In genomic region chr11:94870341-94870740, GRCm38 (mm10) we compare ENCODE assay signal across 9 mouse cellular contexts.
DNase-seq lines count a peak whose midpoint lies in the region; ATAC-seq lines count a peak whose summit lies in the region.
"Had no signal": no experiment of that assay in that cellular context is flagged by ENCODE, and none has a peak within 500 bp of the region (broad histone marks: within the 10 kb centered on the region; RNA-seq: fewer than 3 reads in every experiment).

No protein-coding gene starts in this region.

- no peak overlapping the region for H3K27ac ChIP-seq in intestine, embryonic 15.5 days
- H3K27ac ChIP-seq in limb, embryonic 15.5 days: peak overlapping the region; percentile 57
- H3K27ac ChIP-seq: hindbrain, embryonic 15.5 days had no signal

- H3K4me1 ChIP-seq in intestine, embryonic 15.5 days (replicated peaks): peaks cover 27% of the 10 kb centered on the region
- H3K4me1 ChIP-seq in limb, embryonic 15.5 days: peaks cover 63% of the 10 kb centered on the region

- WGBS in intestine, embryonic 15.5 days: 0% methylated on average over 1 of the region's 1 CpGs
- WGBS in limb, embryonic 15.5 days: 0% methylated on average over 1 of the region's 1 CpGs

- peak; percentile 60 for DNase-seq in ovary, postnatal 10 days (ENCODE audit: low spot score)
- DNase-seq in ovary, adult 18-20 months (ENCODE audit: low spot score): no peak
- DNase-seq in brain, adult 2 months (ENCODE audit: low read depth, low spot score): peak; percentile 27
- DNase-seq in ovary, postnatal 36 days (ENCODE audit: low spot score): peak; percentile 66
- peak; percentile 60 for DNase-seq in urinary bladder, postnatal 25 days (ENCODE audit: low spot score)

- no peaks in the 10 kb centered on the region for H3K27me3 ChIP-seq in intestine, embryonic 15.5 days (replicated peaks)
- H3K27me3 ChIP-seq in limb, embryonic 15.5 days: peaks cover 4% of the 10 kb centered on the region; the same call in 1 of the 2 replicates

- no peaks in the 10 kb centered on the region for H3K9me3 ChIP-seq in intestine, embryonic 15.5 days
- no peaks in the 10 kb centered on the region for H3K9me3 ChIP-seq in limb, embryonic 15.5 days
- H3K9me3 ChIP-seq: hindbrain, embryonic 15.5 days had no signal

- H3K36me3 ChIP-seq in intestine, embryonic 15.5 days: no peaks in the 10 kb centered on the region
- no peaks in the 10 kb centered on the region for H3K36me3 ChIP-seq in limb, embryonic 15.5 days
- H3K36me3 ChIP-seq: hindbrain, embryonic 15.5 days had no signal

- H3K4me2 ChIP-seq in intestine, embryonic 15.5 days (replicated peaks): 0 out of 2 replicates have a peak overlapping the region, but pooled peaks have one; percentile 19
- H3K4me2 ChIP-seq in limb, embryonic 15.5 days: no peak overlapping the region
- H3K4me2 ChIP-seq: hindbrain, embryonic 15.5 days had no signal

- no peak overlapping the region for H3K9ac ChIP-seq in intestine, embryonic 15.5 days
- H3K9ac ChIP-seq in limb, embryonic 15.5 days: no peak overlapping the region
- H3K9ac ChIP-seq: hindbrain, embryonic 15.5 days had no signal

- no peak overlapping the region for H3K4me3 ChIP-seq in intestine, embryonic 15.5 days (replicated peaks)
- peak overlapping the region; percentile 5; the same call in 1 of the 2 replicates for H3K4me3 ChIP-seq in limb, embryonic 15.5 days
- H3K4me3 ChIP-seq: hindbrain, embryonic 15.5 days had no signal

- peak; percentile 64 for ATAC-seq in erythroid progenitor cell, adult 5-6 weeks (replicated peaks; ENCODE audit: low FRiP score, poor library complexity, severe bottlenecking)
- no peak for ATAC-seq in intestine, embryonic 15.5 days
- ATAC-seq in limb, embryonic 15.5 days (ENCODE audit: insufficient number of reproducible peaks, low FRiP score, low TSS enrichment, low read depth): no peak
